Mouse (Mus musculus): ENCODE data around the gene Atp5j. TPM values are rescaled to one million over a fixed set of nuclear protein-coding genes. Genes with fewer than 3 reads are reported as not detected.
A peak's percentile ranks its signal among the peaks of the same experiment; 100 is the strongest.

Gene Atp5j
- polyA plus RNA-seq (2015; fragmentation: Nextera tagmentation; extraction: Ambion mirVana): 898 and 903 TPM in 2 replicates

- H3K36me3 ChIP-seq: peaks cover 25% of the 10 kb centered on the region
- peaks cover 19% of the 10 kb centered on the region for H3K4me1 ChIP-seq
- H3K4me3 ChIP-seq: peak within 1 kb of the TSS; percentile 91
- peak within 1 kb of the TSS; percentile 79 for H3K4me2 ChIP-seq (replicated peaks)
- WGBS: under 1% methylated on average over 41 of the region's 57 CpGs
- peak; percentile 75 for ATAC-seq (ENCODE audit: low FRiP score, low read depth)
- no peaks in the 10 kb centered on the region for H3K27me3 ChIP-seq
- H3K9me3 ChIP-seq: no peaks in the 10 kb centered on the region
- H3K27ac ChIP-seq: peak within 1 kb of the TSS; percentile 98
- H3K9ac ChIP-seq: peak within 1 kb of the TSS; percentile 97
Measured at GRCm38 (mm10) chr16:84835441-84835822, at the start of gene Atp5j. Gene Atp5j, minus strand, starts transcription at chr16:84835625.

DNA sequence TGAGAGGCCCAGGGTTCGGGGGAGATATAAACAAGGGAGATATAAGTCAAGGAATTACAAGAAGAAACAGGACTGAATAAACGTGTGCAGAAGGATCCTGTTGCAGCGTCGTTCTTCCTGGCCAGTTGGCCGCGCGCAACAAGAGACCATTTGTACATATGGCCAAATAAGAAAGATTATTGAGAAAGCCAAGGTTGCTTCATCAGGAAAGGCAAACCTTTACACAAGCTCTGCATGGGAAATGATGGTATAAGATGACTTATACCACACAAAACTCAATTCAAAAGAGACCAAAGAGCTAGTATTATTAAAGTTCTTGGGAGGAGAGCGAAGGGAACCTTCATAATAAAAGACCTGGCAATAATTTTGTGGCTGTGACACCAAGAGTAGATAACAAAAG is 49.1 kb upstream of the Atp5j start:
- no peak for ATAC-seq (ENCODE audit: low FRiP score, low read depth)
- Histone ChIP-seq H3K9ac (no peak overlapping the region), H3K4me3 (no peak overlapping the region), H3K4me2 (replicated peaks) (no peak overlapping the region), H3K4me1 (no peaks in the 10 kb centered on the region), H3K9me3 (no peaks in the 10 kb centered on the region), H3K27me3 (no peaks in the 10 kb centered on the region), H3K27ac (no peak overlapping the region), H3K36me3 (no peaks in the 10 kb centered on the region)
- WGBS: 83% methylated on average over 8 of the region's 8 CpGs

GRCm38 (mm10) chr16:84881754-84882321 is 46.4 kb upstream of the Atp5j start:
- no peaks in the 10 kb centered on the region for H3K4me1 ChIP-seq
- no peak overlapping the region for H3K27ac ChIP-seq
- WGBS: 90% methylated on average over 7 of the region's 8 CpGs
- no peak overlapping the region for H3K9ac ChIP-seq
- no peak overlapping the region for H3K4me2 ChIP-seq (replicated peaks)
- H3K9me3 ChIP-seq: no peaks in the 10 kb centered on the region
- no peaks in the 10 kb centered on the region for H3K36me3 ChIP-seq
- no peak overlapping the region for H3K4me3 ChIP-seq
- H3K27me3 ChIP-seq: no peaks in the 10 kb centered on the region
- no peak for ATAC-seq (ENCODE audit: low FRiP score, low read depth)

GRCm38 (mm10) chr16:84881168-84881567 is 45.7 kb upstream of the Atp5j start:
- no peak for ATAC-seq (ENCODE audit: low FRiP score, low read depth)
- Histone ChIP-seq H3K27me3 (no peaks in the 10 kb centered on the region), H3K36me3 (no peaks in the 10 kb centered on the region), H3K27ac (no peak overlapping the region), H3K9me3 (no peaks in the 10 kb centered on the region), H3K4me2 (replicated peaks) (no peak overlapping the region), H3K4me1 (0 out of 2 replicates have a peak, but pooled peaks cover under 1% of the 10 kb centered on the region), H3K9ac (no peak overlapping the region), H3K4me3 (no peak overlapping the region)
- WGBS: 90% methylated on average over 9 of the region's 9 CpGs

DNA sequence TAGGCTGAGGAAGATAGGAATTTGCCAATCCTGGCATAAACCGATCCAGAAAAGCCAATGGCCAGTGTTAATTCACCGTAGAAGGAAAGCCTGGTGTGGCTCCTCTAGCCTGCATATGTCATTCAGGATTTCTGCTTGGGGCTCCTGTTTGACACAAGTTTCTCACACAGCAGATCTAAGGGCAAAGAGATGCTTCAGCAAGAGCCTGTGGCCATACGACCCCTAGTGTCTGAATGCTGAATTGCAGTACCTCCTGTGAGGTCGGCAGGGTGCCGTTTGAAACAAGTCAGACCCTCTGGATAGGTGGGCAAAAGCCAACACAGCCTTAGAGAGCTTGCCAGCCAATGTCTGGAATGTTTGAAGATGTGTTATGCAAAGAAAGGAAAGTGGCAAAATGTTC is 43.7 kb upstream of the Atp5j start:
- 0 out of 2 replicates have a peak, but pooled peaks cover 3% of the 10 kb centered on the region for H3K4me1 ChIP-seq
- 19% methylated on average over 5 of the region's 5 CpGs for WGBS
- H3K27me3 ChIP-seq: no peaks in the 10 kb centered on the region
- no peaks in the 10 kb centered on the region for H3K36me3 ChIP-seq
- no peak for ATAC-seq (ENCODE audit: low FRiP score, low read depth)
- H3K4me3 ChIP-seq: no peak overlapping the region
- no peak overlapping the region for H3K27ac ChIP-seq
- no peaks in the 10 kb centered on the region for H3K9me3 ChIP-seq
- no peak overlapping the region for H3K9ac ChIP-seq
- H3K4me2 ChIP-seq (replicated peaks): no peak overlapping the region

- Histone ChIP-seq H3K9me3 (no peaks in the 10 kb centered on the region), H3K9ac (no peak overlapping the region), H3K27me3 (no peaks in the 10 kb centered on the region), H3K4me2 (replicated peaks) (no peak overlapping the region), H3K4me1 (0 out of 2 replicates have a peak, but pooled peaks cover 3% of the 10 kb centered on the region), H3K36me3 (no peaks in the 10 kb centered on the region), H3K4me3 (no peak overlapping the region), H3K27ac (no peak overlapping the region)
- 60% methylated on average over 8 of the region's 8 CpGs for WGBS
- ATAC-seq (ENCODE audit: low FRiP score, low read depth): no peak
Measured at GRCm38 (mm10) chr16:84876082-84876481, 40.7 kb upstream of the Atp5j start.

- no peaks in the 10 kb centered on the region for H3K9me3 ChIP-seq
- no peak overlapping the region for H3K4me2 ChIP-seq (replicated peaks)
- WGBS: 82% methylated on average over 7 of the region's 7 CpGs
- no peaks in the 10 kb centered on the region for H3K36me3 ChIP-seq
- H3K9ac ChIP-seq: no peak overlapping the region
- H3K4me3 ChIP-seq: no peak overlapping the region
- ATAC-seq (ENCODE audit: low FRiP score, low read depth): no peak
- H3K27me3 ChIP-seq: no peaks in the 10 kb centered on the region
- 0 out of 2 replicates have a peak, but pooled peaks cover 3% of the 10 kb centered on the region for H3K4me1 ChIP-seq
- H3K27ac ChIP-seq: no peak overlapping the region
Measured at GRCm38 (mm10) chr16:84875718-84876035, 40.3 kb upstream of the Atp5j start.

DNA sequence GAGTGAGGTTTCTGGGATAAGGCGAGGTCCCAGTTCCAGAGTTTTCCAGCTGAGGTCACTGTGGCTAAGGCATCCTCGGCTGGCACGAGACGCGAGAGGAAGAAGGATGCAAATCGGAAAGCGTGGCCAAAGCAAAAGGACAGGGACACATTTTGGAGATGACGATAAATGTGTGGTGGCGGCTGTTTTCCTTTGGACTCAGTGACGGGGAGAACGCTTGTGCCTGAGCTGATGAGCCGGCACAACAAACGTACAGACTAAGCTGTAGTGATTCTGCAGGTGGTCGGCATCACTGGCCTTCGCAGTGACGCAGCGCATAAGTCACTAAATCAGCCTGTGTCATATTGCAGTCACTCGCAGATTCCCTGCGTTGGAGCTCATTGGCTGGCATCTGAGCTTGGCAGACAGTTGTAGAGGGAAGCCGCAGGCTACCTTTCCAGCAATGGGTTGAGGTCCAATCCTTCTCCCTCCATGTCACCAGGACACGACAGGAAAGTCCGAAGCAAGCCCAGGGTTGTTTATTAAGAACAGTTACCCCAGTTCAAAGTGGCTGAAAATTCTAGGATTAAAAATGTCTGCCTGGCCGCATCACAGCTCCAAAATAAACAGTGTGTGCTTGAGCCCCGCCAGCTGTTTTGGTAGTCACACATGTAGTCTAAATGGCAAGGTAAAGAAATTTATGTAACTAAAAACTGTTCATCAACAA is 39.7 kb upstream of the Atp5j start:
- ATAC-seq (ENCODE audit: low FRiP score, low read depth): no peak
- no peak overlapping the region for H3K4me2 ChIP-seq (replicated peaks)
- H3K27me3 ChIP-seq: no peaks in the 10 kb centered on the region
- no peak overlapping the region for H3K4me3 ChIP-seq
- H3K36me3 ChIP-seq: no peaks in the 10 kb centered on the region
- H3K9ac ChIP-seq: no peak overlapping the region
- WGBS: 79% methylated on average over 24 of the region's 24 CpGs
- no peak overlapping the region for H3K27ac ChIP-seq
- 0 out of 2 replicates have a peak, but pooled peaks cover 3% of the 10 kb centered on the region for H3K4me1 ChIP-seq
- H3K9me3 ChIP-seq: no peaks in the 10 kb centered on the region

DNA sequence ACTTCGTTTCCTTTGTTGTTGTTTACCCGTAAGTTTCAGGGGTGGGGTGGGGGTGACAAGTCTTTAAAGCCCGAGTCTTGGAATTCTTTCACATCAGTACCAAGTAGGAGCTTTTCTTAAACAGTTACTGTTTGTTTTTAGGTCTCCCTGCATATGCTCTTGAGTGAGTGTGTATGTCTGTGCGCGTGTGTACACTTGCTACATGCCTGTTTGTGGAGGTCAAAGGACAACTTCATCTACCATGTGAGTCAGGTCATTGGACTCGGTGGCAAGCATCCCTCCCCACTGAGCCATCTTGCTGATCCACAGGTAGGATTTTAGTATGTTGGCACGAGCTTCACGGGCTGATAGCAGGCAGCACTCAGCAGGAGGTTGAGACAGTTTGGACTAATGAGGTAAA is 38.4 kb upstream of the Atp5j start:
- no peak for ATAC-seq (ENCODE audit: low FRiP score, low read depth)
- Histone ChIP-seq H3K4me2 (replicated peaks) (no peak overlapping the region), H3K4me3 (no peak overlapping the region), H3K9me3 (no peaks in the 10 kb centered on the region), H3K9ac (no peak overlapping the region), H3K27ac (no peak overlapping the region), H3K27me3 (no peaks in the 10 kb centered on the region), H3K36me3 (no peaks in the 10 kb centered on the region), H3K4me1 (0 out of 2 replicates have a peak, but pooled peaks cover 3% of the 10 kb centered on the region)
- 74% methylated on average over 8 of the region's 8 CpGs for WGBS

GRCm38 (mm10) chr16:84864656-84865055 is 29.2 kb upstream of the Atp5j start:
- Histone ChIP-seq H3K4me3 (no peak overlapping the region), H3K36me3 (peaks cover 40% of the 10 kb centered on the region), H3K27ac (no peak overlapping the region), H3K9me3 (no peaks in the 10 kb centered on the region), H3K4me2 (replicated peaks) (no peak overlapping the region), H3K9ac (no peak overlapping the region), H3K4me1 (no peaks in the 10 kb centered on the region), H3K27me3 (no peaks in the 10 kb centered on the region)
- 90% methylated on average over 8 of the region's 8 CpGs for WGBS
- no peak for ATAC-seq (ENCODE audit: low FRiP score, low read depth)

DNA sequence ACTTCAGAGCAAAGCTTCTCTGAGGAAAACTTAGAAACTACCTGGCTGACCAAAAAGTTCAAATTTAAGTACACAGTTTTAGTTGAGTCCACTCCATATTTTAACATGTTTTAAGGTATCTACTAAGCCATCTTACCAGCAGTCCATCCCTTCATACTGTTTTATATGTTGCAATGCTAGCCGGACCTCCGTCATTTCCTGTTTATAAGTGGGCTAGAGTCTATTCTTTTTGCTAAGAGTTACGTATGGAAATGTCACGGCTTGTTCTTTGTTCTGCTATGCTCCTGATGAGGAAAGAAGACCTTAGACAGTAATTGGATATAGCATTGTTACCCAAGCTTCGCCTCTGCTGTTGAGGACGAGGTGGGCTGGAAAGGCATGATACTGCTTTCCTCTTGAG is 18.1 kb upstream of the Atp5j start:
- H3K27me3 ChIP-seq: no peaks in the 10 kb centered on the region
- ATAC-seq (ENCODE audit: low FRiP score, low read depth): no peak
- no peaks in the 10 kb centered on the region for H3K4me1 ChIP-seq
- H3K36me3 ChIP-seq: peaks cover 78% of the 10 kb centered on the region
- no peak overlapping the region for H3K4me2 ChIP-seq (replicated peaks)
- WGBS: 93% methylated on average over 6 of the region's 6 CpGs
- no peak overlapping the region for H3K4me3 ChIP-seq
- H3K9ac ChIP-seq: no peak overlapping the region
- no peak overlapping the region for H3K27ac ChIP-seq
- no peaks in the 10 kb centered on the region for H3K9me3 ChIP-seq

- Histone ChIP-seq H3K4me1 (peaks cover 19% of the 10 kb centered on the region), H3K9ac (no peak overlapping the region), H3K27me3 (no peaks in the 10 kb centered on the region), H3K9me3 (no peaks in the 10 kb centered on the region), H3K4me2 (replicated peaks) (no peak overlapping the region), H3K4me3 (no peak overlapping the region), H3K27ac (no peak overlapping the region), H3K36me3 (peaks cover 22% of the 10 kb centered on the region)
- WGBS: 82% methylated on average over 2 of the region's 2 CpGs
- no peak for ATAC-seq (ENCODE audit: low FRiP score, low read depth)
Measured at GRCm38 (mm10) chr16:84838576-84838975, 3.2 kb upstream of the Atp5j start.
